Mouse (Mus musculus) lung, embryonic 15.5 days (tissue): Measurements from ENCODE around the gene Gm45234. TPM values are rescaled to one million over a fixed set of nuclear protein-coding genes. Genes with fewer than 3 reads are reported as not detected.

Experiments
- ATAC-seq: fragments of 200-750 bp; cut with Nextera tagmentation; 2 replicates; pipeline ENCODE4 v1.8.0; 2017; ENCODE audit warnings: moderate number of reproducible peaks, borderline replicate concordance; ENCODE audit not compliant: low FRiP score, low TSS enrichment; ENCODE audit errors: extremely low read depth
- H3K27ac ChIP-seq: fragments of 300-500 bp; sonication (generic); 2 replicates; pipeline ENCODE4 v1.5.1; 2015; ENCODE audit warnings: moderate library complexity, mild to moderate bottlenecking, inconsistent platforms
- H3K27me3 ChIP-seq: fragments of 300-500 bp; sonication (generic); 2 replicates; pipeline ENCODE4 v1.6.1; 2015; ENCODE audit warnings: inconsistent platforms
- H3K36me3 ChIP-seq: fragments of 300-500 bp; sonication (generic); 2 replicates; pipeline ENCODE4 v1.6.1; 2015; ENCODE audit warnings: inconsistent platforms
- H3K4me1 ChIP-seq: fragments of 300-500 bp; sonication (generic); 2 replicates; pipeline ENCODE4 v1.6.1; 2015; ENCODE audit warnings: inconsistent platforms
- H3K4me2 ChIP-seq: fragments of 300-500 bp; sonication (generic); 2 replicates; pipeline ENCODE4 v1.6.1; 2015; ENCODE audit warnings: inconsistent platforms, mild to moderate bottlenecking, moderate library complexity
- H3K4me3 ChIP-seq: fragments of 300-500 bp; sonication (generic); 2 replicates; pipeline ENCODE4 v1.5.1; 2015; ENCODE audit warnings: mild to moderate bottlenecking, inconsistent platforms
- H3K9ac ChIP-seq: fragments of 300-500 bp; sonication (generic); 2 replicates; pipeline ENCODE4 v1.6.1; 2015; ENCODE audit warnings: inconsistent platforms
- H3K9me3 ChIP-seq: fragments of 300-500 bp; sonication (generic); 2 replicates; pipeline ENCODE4 v1.6.1; 2016; ENCODE audit warnings: inconsistent platforms
- WGBS: fragments of 180-500 bp; shearing (Covaris S2); methylation state at CpG from one replicate; pipeline ENCODE4 v1.1.7; 2015; 5-methylcytosine and 5-hydroxymethylcytosine counted together
- microRNA counts: library from miRNA; unstranded; fragments of <30 nt; microRNA quantifications from one replicate; lab custom pipeline; 2016
- microRNA-seq: library from miRNA; unstranded; fragments of <30 nt; microRNA quantifications from one replicate; pipeline ENCODE4, GENCODE M21; 2016
- polyA plus RNA-seq: library from polyadenylated mRNA; unstranded; fragments of >200 nt; fragmentation: Nextera tagmentation; extraction: Ambion mirVana; gene quantifications from 2 replicates; pipeline ENCODE4 v1.2.1, GENCODE M21; 2015

The Gm45234 gene
- polyA plus RNA-seq, 1 experiment from 2014 or later, result not detected

DNA sequence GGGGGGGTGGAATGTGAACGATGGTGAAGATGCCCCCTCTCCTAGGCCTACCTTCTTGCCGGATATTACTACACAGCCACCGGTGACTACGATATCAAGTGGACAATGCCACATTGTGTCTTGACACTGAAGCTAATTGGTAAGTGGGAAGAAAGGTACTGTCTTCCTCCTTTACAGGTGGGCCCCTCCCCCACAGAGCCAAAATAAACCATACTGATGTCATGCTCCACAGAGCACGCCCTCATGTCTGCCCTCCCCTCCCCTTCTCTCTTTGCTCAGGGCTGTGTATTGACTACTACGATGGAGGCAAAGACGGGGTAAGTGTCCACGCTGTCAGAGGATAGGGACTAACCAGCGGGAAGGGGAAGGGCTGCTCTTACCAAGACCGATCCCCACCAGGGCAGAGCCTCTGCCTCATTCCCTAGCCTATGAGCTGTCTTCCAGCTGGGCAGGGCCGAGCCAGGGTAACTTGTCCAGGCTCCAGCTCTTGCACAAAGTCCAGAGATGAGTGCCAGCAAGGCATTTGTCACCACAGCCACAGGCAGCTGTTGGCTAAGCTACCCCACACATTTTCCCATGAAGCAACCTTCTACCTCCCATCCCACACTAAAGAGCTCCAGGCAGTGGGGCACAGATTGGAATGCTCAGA is 55.7 kb downstream of the Gm45234 start:
- peak overlapping the region; percentile 31; the same call in 1 of the 2 replicates for H3K27ac ChIP-seq
- WGBS, result 67% methylated on average over 11 of the region's 11 CpGs
- H3K27me3 ChIP-seq, result no peaks in the 10 kb centered on the region
- peaks cover 7% of the 10 kb centered on the region; the same call in 1 of the 2 replicates for H3K4me1 ChIP-seq
- peaks cover 59% of the 10 kb centered on the region for H3K36me3 ChIP-seq
- no peak overlapping the region; the same call in 1 of the 2 replicates for H3K9ac ChIP-seq
- H3K9me3 ChIP-seq, result no peaks in the 10 kb centered on the region
- H3K4me2 ChIP-seq, result no peak overlapping the region
- ATAC-seq, result peak; percentile 69
- H3K4me3 ChIP-seq, result no peak overlapping the region

DNA sequence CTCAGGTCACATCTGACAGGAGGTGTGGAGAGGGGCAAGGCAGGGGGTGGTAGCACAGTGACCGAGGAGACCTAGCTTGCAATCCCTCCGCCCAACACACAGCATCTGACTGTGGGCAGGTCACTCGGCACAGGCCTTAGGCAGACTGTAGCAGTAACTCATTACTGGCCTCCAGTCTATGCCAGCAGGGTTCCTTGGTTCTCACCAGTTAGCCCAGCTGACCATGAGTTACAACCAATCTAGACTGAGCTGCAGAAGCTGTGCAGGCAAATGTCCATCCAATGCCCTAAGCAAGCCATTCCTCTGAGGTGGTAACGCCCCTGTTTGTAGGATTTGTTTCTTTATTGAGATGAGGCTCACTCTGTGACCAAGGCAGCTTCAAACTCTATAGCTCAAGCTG is 56.5 kb downstream of the Gm45234 start:
- no peak overlapping the region for H3K4me3 ChIP-seq
- ATAC-seq, result no peak
- H3K4me2 ChIP-seq, result no peak overlapping the region
- H3K27ac ChIP-seq, result no peak overlapping the region
- peaks cover 52% of the 10 kb centered on the region for H3K36me3 ChIP-seq
- H3K9ac ChIP-seq, result no peak overlapping the region
- peaks cover 13% of the 10 kb centered on the region for H3K4me1 ChIP-seq
- WGBS, result 80% methylated on average over 4 of the region's 4 CpGs
- H3K9me3 ChIP-seq, result no peaks in the 10 kb centered on the region
- H3K27me3 ChIP-seq, result no peaks in the 10 kb centered on the region

DNA sequence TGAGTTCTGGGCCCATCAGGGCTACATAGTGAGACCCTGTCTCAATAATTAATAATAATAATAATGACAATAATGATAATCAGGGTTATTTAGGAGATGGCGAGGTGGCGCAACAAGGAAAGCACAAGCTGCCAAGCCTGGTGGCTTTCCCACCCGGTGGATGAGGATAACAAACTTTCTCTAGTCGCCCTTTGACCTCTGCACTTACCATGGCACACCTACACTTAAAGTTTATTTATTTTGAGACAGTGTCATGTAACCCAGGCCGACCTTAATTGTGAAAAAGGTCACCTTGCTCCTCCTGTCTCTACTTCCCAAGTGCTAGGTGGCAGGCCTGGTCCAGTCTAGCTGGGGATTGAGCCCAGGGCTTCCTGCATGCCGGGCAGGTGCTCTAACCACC is 57.1 kb downstream of the Gm45234 start:
- Histone ChIP-seq H3K4me1 (peaks cover 18% of the 10 kb centered on the region), H3K36me3 (peaks cover 46% of the 10 kb centered on the region), H3K4me3 (no peak overlapping the region), H3K27ac (no peak overlapping the region), H3K9ac (no peak overlapping the region), H3K4me2 (no peak overlapping the region), H3K27me3 (no peaks in the 10 kb centered on the region), H3K9me3 (no peaks in the 10 kb centered on the region)
- 67% methylated on average over 6 of the region's 6 CpGs for WGBS
- ATAC-seq, result no peak

DNA sequence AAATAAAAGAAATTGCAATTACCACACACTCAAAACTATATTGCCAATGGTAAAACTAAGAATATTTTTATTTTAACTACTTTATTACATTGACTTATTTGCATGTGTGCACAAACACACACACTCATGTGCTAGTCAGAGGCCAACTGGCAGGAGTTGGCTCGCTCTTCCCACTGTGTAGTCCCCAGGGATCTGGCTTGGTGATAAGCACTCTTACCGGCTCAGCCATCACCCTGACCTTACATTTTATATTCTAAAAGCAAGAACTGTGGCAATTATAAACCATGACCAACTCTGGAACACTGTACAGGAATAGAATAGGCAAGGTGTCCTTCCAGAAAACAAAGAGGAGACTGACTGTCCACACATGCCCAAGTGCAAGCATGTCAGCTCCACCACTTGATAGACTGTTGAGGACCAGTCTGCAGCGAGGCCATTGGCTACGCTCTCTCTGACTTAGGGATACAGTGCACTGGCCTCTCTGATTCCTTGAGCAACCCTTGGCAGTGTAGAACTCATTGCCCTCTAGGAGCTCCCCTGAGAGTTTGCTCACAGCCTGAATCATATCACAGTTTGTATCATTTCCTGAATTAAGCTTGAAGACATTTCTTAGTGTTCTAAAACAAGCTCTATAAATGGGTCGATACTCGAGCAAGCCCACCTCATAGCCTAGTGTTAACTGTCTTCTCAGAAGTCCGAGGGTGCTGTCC is 59.2 kb downstream of the Gm45234 start:
- WGBS, result 90% methylated on average over 7 of the region's 7 CpGs
- peaks cover 26% of the 10 kb centered on the region for H3K36me3 ChIP-seq

DNA sequence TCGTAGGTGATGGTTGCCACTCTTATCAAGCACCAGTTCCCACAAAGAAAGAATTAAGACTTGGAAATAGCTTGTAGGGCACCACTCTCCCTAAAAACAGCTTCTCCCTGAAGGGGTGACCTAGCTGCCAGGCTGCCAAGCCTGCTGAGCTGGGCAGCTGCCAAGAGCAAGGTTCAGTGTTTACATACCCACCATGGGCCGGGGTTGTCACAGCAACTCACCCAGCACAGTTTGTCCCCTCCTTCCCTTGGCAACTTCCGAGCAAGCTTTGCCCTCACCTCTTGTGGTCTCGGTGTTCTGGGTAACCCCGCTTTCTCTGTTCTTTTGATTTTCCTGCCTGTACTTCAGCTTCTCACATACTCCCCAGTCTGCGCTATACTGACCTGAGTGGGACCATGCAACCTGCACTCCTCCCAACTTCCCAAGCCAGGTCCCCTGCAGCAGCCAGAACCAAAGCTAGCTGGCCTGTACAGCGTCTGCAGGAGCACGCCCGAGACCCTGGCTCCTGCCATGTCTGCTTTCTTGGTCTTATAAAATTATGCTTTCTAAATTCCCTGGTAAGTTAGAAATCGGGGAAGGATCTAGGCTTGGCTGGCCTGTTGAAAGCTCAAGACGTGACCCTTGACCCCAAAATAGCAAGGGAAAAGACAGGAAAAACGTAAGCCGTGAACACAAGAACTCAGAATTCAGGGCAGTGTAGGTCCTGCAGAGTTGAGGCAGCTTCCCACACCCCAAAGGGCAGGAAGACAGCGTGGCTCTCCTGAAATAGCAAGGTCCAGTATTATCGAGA is 61.5 kb downstream of the Gm45234 start:
- no peak overlapping the region for H3K4me3 ChIP-seq
- H3K36me3 ChIP-seq, result peaks cover 5% of the 10 kb centered on the region
- H3K9me3 ChIP-seq, result no peaks in the 10 kb centered on the region
- peak overlapping the region; percentile 16 for H3K4me2 ChIP-seq
- ATAC-seq, result peak; percentile 86; the same call in 1 of the 2 replicates
- no peak overlapping the region for H3K9ac ChIP-seq
- peaks cover 20% of the 10 kb centered on the region for H3K4me1 ChIP-seq
- H3K27me3 ChIP-seq, result no peaks in the 10 kb centered on the region
- 60% methylated on average over 15 of the region's 15 CpGs for WGBS
- peak overlapping the region; percentile 87 for H3K27ac ChIP-seq

More for the DNA sequence above, 59.2 kb downstream of the Gm45234 start:
- Histone ChIP-seq H3K27me3 (no peaks in the 10 kb centered on the region), H3K4me2 (no peak overlapping the region), H3K4me1 (peaks cover 27% of the 10 kb centered on the region), H3K9me3 (no peaks in the 10 kb centered on the region), H3K4me3 (no peak overlapping the region), H3K9ac (no peak overlapping the region), H3K27ac (no peak overlapping the region)
- ATAC-seq, result no peak

DNA sequence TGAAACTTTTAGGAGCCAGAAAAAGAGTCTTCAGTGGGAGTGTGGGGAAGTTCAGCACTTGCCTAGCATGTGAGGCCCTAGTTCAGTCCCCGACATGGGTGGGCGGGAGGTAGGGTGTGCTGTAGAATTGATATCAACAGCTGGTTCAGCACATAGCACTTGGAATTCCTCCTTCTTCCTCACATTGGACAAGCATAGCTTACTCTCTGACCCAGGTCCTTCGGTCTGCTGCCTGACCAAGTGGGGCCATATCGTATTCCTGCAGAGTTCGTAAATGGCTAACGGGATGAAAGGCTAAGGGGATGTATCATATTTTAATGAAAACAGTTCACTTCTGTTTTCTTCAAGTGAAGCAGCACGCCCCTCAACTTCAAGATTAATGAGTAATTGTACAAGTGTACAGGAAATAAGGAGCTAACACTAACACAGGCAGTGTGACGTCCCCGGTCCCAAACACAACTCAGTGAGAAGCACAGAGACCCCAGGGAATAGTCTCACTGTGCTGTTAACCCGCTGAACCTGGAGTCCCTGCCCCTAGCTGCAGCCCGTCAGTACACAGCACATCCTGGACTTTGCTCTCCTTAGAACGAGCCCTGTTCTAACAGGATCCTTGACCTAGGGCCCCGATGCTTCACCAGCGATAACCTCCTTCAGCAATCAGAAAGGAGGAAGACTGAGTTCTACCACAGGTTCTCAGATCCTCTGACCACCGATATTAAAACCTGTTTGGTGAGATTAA is 62.4 kb downstream of the Gm45234 start:
- ATAC-seq, result no peak
- Histone ChIP-seq H3K9me3 (no peaks in the 10 kb centered on the region), H3K27ac (peak overlapping the region; percentile 87), H3K4me3 (no peak overlapping the region), H3K36me3 (no peaks in the 10 kb centered on the region), H3K4me2 (no peak overlapping the region), H3K9ac (no peak overlapping the region), H3K4me1 (peaks cover 20% of the 10 kb centered on the region), H3K27me3 (no peaks in the 10 kb centered on the region)
- 50% methylated on average over 15 of the region's 15 CpGs for WGBS

DNA sequence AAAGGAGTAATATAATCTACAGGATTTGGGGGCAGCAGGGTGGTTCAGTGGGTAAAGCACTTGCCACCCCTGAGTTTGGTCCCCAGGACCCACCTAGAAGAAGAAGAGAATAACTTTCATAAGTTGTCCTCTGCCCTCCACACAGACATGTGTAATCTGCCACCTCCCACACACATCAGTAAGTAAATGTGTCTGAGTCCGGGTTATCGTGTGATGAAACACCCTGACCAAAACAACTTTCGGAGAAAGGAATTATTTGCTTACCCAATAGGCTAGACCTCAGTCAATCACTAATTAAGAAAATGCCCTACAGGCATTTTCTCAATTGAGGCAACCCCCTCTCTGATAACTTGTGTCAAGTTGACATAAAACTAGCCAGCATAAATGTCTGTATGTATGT is 65.3 kb downstream of the Gm45234 start:
- no peak overlapping the region for H3K9ac ChIP-seq
- no peak overlapping the region for H3K27ac ChIP-seq
- no peak overlapping the region for H3K4me3 ChIP-seq
- ATAC-seq, result no peak
- no peak overlapping the region for H3K4me2 ChIP-seq
- H3K4me1 ChIP-seq, result peaks cover 20% of the 10 kb centered on the region
- H3K27me3 ChIP-seq, result no peaks in the 10 kb centered on the region
- H3K36me3 ChIP-seq, result no peaks in the 10 kb centered on the region
- H3K9me3 ChIP-seq, result no peaks in the 10 kb centered on the region
- WGBS, result 89% methylated on average over 3 of the region's 3 CpGs

MicroRNAs within 50 kb of the gene (microRNA counts, 519-probe panel; counts per million panel counts)
- microRNA mmu-miR-141 (lab: Ali Mortazavi, UCI), result 2,674 counts per million, percentile 66 among the panel's probes with 10 or more counts
- 3,494 counts per million, percentile 92 among the panel's probes with 10 or more counts for microRNA mmu-miR-200c (lab: Ali Mortazavi, UCI)

Small RNA genes lying within 50 kb of the gene (microRNA-seq; reads per million reads assigned to microRNA genes)
- gene Mir141, result 1,755 reads per million, percentile 81 among the genes with 10 or more reads in this experiment
- 12,999 reads per million, percentile 96 among the genes with 10 or more reads in this experiment for gene Mir200c

Other genes with a start within 250 kb of the Gm45234 start
- gene C1ra, start 243.6 kb downstream of the Gm45234 start, polyA plus RNA-seq, result 3.1 and 4.6 TPM in 2 replicates
- gene C1s1, start 213.7 kb downstream of the Gm45234 start, polyA plus RNA-seq, result 2.6 and 3.6 TPM in 2 replicates
- gene C1rb, start 185.7 kb downstream of the Gm45234 start, polyA plus RNA-seq, result not detected in 2 replicates
- gene C1s2, start 119.9 kb downstream of the Gm45234 start, polyA plus RNA-seq, result 0.07 TPM in 1 of 2 replicates, not detected in the other
- gene Lpcat3, start 93.0 kb downstream of the Gm45234 start, polyA plus RNA-seq, result 56.8 and 61.9 TPM in 2 replicates
- gene Emg1, start 43.8 kb downstream of the Gm45234 start, polyA plus RNA-seq, result 199 and 200 TPM in 2 replicates
- gene Phb2, start 43.7 kb downstream of the Gm45234 start, polyA plus RNA-seq, result 327 and 340 TPM in 2 replicates
- gene Ptpn6, start 17.3 kb downstream of the Gm45234 start, polyA plus RNA-seq, result 17.3 and 24.3 TPM in 2 replicates
- gene Grcc10, start 14.6 kb downstream of the Gm45234 start, polyA plus RNA-seq, result 406 and 416 TPM in 2 replicates
- gene Atn1, start 503 bp upstream of the Gm45234 start, polyA plus RNA-seq, result 15.6 and 16.1 TPM in 2 replicates
- 2.1 and 3.4 TPM in 2 replicates for gene Eno2, start 13.7 kb upstream of the Gm45234 start, polyA plus RNA-seq
- gene Lrrc23, start 23.7 kb upstream of the Gm45234 start, polyA plus RNA-seq, result 11.7 and 13.7 TPM in 2 replicates
- gene Spsb2, start 52.6 kb upstream of the Gm45234 start, polyA plus RNA-seq, result 11.6 and 12.7 TPM in 2 replicates
- 712 and 746 TPM in 2 replicates for gene Tpi1, start 58.3 kb upstream of the Gm45234 start, polyA plus RNA-seq
- 149 and 152 TPM in 2 replicates for gene Usp5, start 73.5 kb upstream of the Gm45234 start, polyA plus RNA-seq
- gene Cdca3, start 73.5 kb upstream of the Gm45234 start, polyA plus RNA-seq, result 188 and 197 TPM in 2 replicates
- gene Gnb3, start 84.3 kb upstream of the Gm45234 start, polyA plus RNA-seq, result 0.38 and 1.1 TPM in 2 replicates
- 23.9 and 26.9 TPM in 2 replicates for gene P3h3, start 101.7 kb upstream of the Gm45234 start, polyA plus RNA-seq
- 0.54 and 0.59 TPM in 2 replicates for gene Gpr162, start 108.0 kb upstream of the Gm45234 start, polyA plus RNA-seq
- 0.08 and 0.26 TPM in 2 replicates for gene Cd4, start 132.2 kb upstream of the Gm45234 start, polyA plus RNA-seq
- 2.3 TPM in 2 replicates for gene Lag3, start 155.7 kb upstream of the Gm45234 start, polyA plus RNA-seq
- 454 and 458 TPM in 2 replicates for gene Ptms, start 164.1 kb upstream of the Gm45234 start, polyA plus RNA-seq
- gene Mlf2, start 175.4 kb upstream of the Gm45234 start, polyA plus RNA-seq, result 378 and 389 TPM in 2 replicates
- 142 and 151 TPM in 2 replicates for gene Cops7a, start 209.5 kb upstream of the Gm45234 start, polyA plus RNA-seq
- 0.74 and 0.96 TPM in 2 replicates for gene Pianp, start 240.7 kb upstream of the Gm45234 start, polyA plus RNA-seq